Mouse (Mus musculus): ENCODE measurements around the gene Peli2.

The Peli2 gene

GRCm38 (mm10) chr14:48187100-48187499, 66.5 kb downstream of the Peli2 start:
- DNase-seq (ENCODE audit: low spot score in 2 of 2), result no peak

GRCm38 (mm10) chr14:48189330-48189729, 68.7 kb downstream of the Peli2 start:
- no peak for DNase-seq (ENCODE audit: low spot score in 2 of 2)

DNA sequence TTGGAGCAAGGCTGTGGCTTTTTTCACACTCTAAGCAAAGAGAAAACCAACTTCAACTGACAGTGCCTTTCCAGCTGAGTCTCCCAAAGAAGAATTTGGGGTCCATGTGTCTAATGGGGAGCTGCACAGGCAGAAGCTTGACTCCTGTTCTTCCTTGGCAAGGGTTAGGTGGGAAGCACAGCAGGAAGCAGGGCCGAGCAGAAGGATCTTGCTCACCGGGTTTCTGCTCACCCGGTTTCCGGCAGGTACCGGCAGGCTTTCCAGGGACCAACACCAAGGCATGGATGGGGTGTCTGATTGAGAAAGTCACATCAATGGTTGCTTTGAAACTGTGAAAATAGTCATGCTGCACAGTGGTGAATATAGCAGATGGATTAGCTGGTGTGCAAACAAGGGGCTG, 70.3 kb downstream of the Peli2 start:
- no peak for DNase-seq (ENCODE audit: low spot score in 2 of 2)

GRCm38 (mm10) chr14:48191925-48192324, 71.3 kb downstream of the Peli2 start:
- DNase-seq (ENCODE audit: low spot score in 2 of 2), result no peak

DNA sequence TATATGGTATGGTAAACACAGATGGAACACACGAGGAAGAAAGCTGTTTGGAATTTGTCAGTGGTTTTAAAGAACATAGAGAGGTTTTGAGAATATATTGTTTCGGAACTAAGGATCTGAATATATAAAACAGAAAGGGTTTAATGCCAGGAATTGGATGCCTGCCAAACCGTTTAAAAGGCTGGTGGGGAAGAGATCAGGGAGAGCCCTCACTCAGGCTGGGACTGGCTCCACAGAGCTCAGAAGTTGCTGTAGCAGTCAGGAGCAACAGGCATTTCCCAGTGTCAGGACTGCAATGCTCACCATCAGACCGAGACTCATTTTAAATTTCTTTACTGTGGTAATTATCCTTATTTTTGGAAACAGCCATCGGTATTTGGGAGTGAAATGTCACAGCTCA, 76.2 kb downstream of the Peli2 start:
- no peak for DNase-seq (ENCODE audit: low spot score in 2 of 2)

GRCm38 (mm10) chr14:48197287-48197686, 76.7 kb downstream of the Peli2 start:
- DNase-seq (ENCODE audit: low spot score in 2 of 2), result no peak

DNA sequence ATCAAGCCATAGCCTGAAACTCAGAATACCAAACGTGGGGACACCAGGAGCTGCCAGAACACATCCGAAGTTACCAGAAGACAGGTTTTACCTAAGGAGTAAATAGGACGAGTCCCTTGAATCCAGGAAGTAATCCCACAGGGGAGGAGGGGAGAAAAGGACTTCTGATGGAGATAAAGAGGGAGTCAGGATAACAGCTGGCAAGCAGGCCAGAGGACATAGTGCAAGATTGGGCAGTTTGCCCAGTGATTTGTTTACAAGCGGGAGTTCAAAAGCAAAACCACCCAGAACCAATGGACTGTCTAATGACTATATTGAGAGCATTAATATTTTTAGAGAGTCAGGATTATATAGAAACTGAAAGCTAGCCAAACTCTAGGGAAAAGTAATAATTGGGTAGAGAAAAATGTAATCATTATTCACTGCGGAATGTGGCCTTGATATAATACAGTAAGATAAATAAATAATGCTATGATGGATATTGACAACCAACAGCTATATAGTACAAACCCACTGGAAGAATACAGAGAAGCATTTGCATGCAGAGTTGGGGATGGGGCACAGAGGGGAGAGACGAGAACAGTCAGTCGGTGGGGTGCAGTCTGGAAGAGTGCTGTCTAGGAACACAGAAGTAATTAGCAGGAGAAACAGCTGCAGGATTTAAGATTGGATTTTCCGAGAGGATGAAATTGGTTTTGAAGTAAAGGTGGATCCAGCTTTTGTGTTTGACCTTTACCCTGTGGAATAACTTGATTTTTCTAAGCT, 77.7 kb downstream of the Peli2 start:
- DNase-seq (ENCODE audit: low spot score in 2 of 2), result no peak

DNA sequence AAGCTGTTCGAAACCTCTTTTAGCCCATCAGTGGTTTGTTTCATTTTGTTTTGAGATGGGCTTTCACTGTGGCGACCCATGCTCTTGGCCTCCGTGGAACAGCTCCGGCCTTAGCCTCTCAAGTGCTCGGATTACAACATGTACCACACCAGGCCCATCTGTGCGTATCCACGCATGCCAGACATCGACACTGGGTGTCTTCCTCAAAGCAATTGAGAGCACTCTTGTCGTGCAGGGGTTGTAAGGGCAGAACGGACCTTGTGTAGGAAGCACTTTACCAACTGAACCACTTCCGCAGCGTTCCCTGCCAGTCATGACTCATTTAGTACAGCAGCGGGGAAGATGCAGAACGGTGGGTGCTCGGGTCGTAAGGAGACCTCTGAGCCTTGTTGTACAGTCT, 78.3 kb downstream of the Peli2 start:
- DNase-seq (ENCODE audit: low spot score in 2 of 2), result no peak

DNA sequence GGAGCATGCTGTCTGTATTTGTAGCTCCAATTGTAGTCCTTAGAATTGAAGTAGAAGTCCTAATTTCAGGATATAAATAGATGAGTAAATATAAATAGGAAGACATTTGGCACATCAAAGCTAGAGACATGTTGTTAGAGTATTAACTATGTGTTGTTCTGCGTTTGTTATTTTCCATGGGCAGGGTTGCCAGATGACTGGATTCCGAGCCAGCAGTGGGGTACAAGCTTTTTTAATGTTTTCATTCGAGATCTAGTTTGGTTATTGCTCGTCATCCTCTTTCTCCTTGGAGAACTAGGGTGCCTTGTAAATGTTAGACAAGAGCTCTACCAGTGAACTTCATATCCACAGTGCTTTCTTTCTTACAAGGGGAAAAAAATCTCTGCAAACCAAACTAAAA, 78.9 kb downstream of the Peli2 start:
- no peak for DNase-seq (ENCODE audit: low spot score in 2 of 2)

- no peak for DNase-seq (ENCODE audit: low spot score in 2 of 2)
Observed at GRCm38 (mm10) chr14:48200291-48200690, 79.7 kb downstream of the Peli2 start.

DNA sequence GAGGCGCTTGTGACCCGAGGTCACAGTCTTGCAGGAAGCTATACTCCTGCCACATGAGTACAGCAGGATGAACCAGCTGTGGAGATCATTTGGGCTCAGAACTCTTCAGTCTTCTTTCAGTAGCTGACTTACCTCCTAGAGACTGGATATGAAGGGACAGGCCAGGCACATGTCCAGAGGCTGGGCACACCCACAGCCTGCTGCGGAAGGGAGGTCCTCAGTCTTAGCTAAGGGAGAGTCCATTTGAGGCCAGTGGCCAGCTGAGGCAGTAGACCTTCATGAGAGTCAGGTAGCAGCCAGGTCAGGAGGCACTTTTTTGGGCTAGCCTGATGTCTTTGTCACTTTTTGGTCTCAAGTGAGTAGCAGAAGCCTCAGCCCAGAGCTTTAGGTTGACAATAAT, 80.2 kb downstream of the Peli2 start:
- DNase-seq (ENCODE audit: low spot score in 2 of 2), result no peak

GRCm38 (mm10) chr14:48201403-48201802, 80.8 kb downstream of the Peli2 start:
- DNase-seq (ENCODE audit: low spot score in 2 of 2), result no peak

GRCm38 (mm10) chr14:48202096-48203036, 81.7 kb downstream of the Peli2 start:
- no peak for DNase-seq (ENCODE audit: low spot score in 2 of 2)

DNA sequence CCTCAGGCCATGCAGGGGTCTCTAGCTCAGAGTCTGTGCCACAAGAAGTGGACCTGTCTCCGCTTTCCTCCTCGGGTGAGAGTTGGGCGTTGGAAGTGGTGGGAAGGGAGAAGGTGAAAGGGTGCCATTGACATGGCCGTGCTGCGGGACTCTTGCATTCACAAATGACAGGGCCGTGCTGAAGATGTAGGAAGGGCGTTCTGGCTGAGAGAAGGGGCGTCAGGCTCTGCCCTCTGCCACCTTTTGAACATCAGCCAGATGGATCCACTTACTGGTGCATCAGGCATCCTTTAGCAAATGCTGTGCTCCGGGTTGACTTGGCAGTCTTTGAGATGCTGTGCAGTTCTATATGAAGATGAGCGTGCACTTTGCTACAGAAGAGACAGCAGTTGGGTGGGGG, 84.4 kb downstream of the Peli2 start:
- DNase-seq (ENCODE audit: low spot score in 2 of 2), result no peak

GRCm38 (mm10) chr14:48205635-48206034, 85.0 kb downstream of the Peli2 start:
- DNase-seq (ENCODE audit: low spot score in 2 of 2), result no peak

- DNase-seq (ENCODE audit: low spot score in 2 of 2), result no peak
Observed at GRCm38 (mm10) chr14:48207119-48207518, 86.5 kb downstream of the Peli2 start.

GRCm38 (mm10) chr14:48207746-48208640, 87.4 kb downstream of the Peli2 start:
- no peak for DNase-seq (ENCODE audit: low spot score in 2 of 2)

GRCm38 (mm10) chr14:48209436-48209835, 88.8 kb downstream of the Peli2 start:
- no peak for DNase-seq (ENCODE audit: low spot score in 2 of 2)

DNA sequence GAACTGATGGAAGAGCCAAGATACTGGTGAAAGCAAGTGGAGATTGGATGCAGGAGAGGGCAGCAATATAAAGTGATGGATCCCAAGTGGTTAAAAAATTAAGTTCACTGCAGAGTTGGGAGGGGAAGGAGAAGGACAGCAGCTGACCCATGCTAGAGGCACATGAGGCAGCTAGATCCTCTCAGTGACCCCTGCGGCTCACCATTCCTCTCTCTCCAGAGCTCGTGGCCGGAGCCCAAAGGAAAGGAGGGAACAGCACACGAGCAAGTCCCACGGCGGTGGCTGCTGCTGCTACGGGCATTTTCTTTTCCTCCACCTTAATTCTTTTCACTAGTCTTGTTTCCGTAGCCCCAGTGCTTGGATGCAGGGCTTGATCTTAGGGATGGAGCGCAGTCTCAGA, 89.5 kb downstream of the Peli2 start:
- no peak for DNase-seq (ENCODE audit: low spot score in 2 of 2)

DNA sequence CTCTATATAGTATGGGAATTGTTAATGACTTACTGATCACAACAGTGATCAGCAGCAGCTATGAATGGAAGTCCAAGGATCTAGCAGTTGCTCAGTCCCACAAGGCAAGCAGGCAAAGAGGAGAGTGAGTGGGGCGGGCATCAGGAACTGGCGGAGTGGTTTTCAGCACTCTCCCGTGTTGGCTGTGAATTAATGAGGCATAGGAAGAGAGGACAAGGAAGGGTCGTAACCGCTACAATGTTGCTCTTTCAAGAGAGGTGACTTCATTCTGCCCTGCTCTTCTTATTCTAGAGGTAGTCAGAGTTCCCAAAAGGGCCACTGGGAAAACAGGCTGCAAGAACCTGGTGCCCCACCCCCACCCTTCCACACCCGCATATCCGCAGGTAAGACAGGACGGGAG, 90.9 kb downstream of the Peli2 start:
- DNase-seq (ENCODE audit: low spot score in 2 of 2), result no peak

DNA sequence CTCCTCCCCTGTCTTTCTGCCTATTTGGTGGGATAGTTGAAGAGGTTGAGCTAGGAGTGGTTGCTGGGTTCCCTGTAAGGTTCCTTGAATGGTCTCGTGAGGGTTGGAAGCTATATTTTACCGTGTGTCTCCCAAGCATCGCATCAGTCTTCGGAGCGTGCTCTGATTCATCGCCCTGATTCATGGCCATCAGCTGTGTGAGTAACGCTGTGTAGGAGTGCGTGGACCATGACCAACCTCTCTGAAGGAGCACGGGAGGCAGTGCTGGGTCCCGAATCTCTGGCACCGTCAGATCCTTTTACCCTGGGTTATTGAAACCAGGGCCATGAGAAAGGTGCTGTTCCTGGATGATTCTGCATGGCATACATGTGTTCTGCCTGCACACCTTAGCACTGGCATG, 92.2 kb downstream of the Peli2 start:
- no peak for DNase-seq (ENCODE audit: low spot score in 2 of 2)

- no peak for DNase-seq (ENCODE audit: low spot score in 2 of 2)
Observed at GRCm38 (mm10) chr14:48213593-48213992, 93.0 kb downstream of the Peli2 start.
